Mouse (Mus musculus): ENCODE data around the gene Sarnp. TPM values are rescaled to one million over a fixed set of nuclear protein-coding genes. Genes with fewer than 3 reads are reported as not detected.

The Sarnp gene
- polyA plus RNA-seq, 1 experiment from 2014 or later = 318 TPM

GRCm38 (mm10) chr10:128908778-128909448 is 91.8 kb downstream of the Sarnp start:
- peak; percentile 45 for DNase-seq (ENCODE audit: low spot score)
- Histone ChIP-seq H3K27ac (replicated peaks; ENCODE audit: low read depth, low read length) (peak overlapping the region; percentile 84; the same call in 1 of the 2 replicates), H3K4me1 (ENCODE audit: control insufficient read depth, insufficient read depth, low read length) (no peaks in the 10 kb centered on the region), H3K9me3 (replicated peaks; ENCODE audit: control insufficient read depth, low read length) (no peaks in the 10 kb centered on the region), H3K9ac (replicated peaks; ENCODE audit: low read length) (peak overlapping the region; percentile 92), H3K36me3 (replicated peaks; ENCODE audit: control insufficient read depth, insufficient read depth, low read depth, low read length) (no peaks in the 10 kb centered on the region; the same call in 1 of the 2 replicates), H3K27me3 (ENCODE audit: control insufficient read depth, insufficient read depth, low read length) (no peaks in the 10 kb centered on the region), H3K4me3 (ENCODE audit: low read depth, low read length) (peak overlapping the region; percentile 89), H3K4me2 (ENCODE audit: low read depth, low read length) (peak overlapping the region; percentile 76)
- 60% methylated on average over 13 of the region's 13 CpGs for WGBS
- ATAC-seq (replicated peaks; ENCODE audit: insufficient number of reproducible peaks, low FRiP score, low TSS enrichment, low read depth) = no peak

- H3K36me3 ChIP-seq (replicated peaks; ENCODE audit: control insufficient read depth, insufficient read depth, low read depth, low read length) = no peaks in the 10 kb centered on the region; the same call in 1 of the 2 replicates
- peak overlapping the region; percentile 92 for H3K9ac ChIP-seq (replicated peaks; ENCODE audit: low read length)
- H3K27me3 ChIP-seq (ENCODE audit: control insufficient read depth, insufficient read depth, low read length) = no peaks in the 10 kb centered on the region
- peak overlapping the region; percentile 89 for H3K4me3 ChIP-seq (ENCODE audit: low read depth, low read length)
- no peaks in the 10 kb centered on the region for H3K4me1 ChIP-seq (ENCODE audit: control insufficient read depth, insufficient read depth, low read length)
- peak overlapping the region; percentile 76 for H3K4me2 ChIP-seq (ENCODE audit: low read depth, low read length)
- ATAC-seq (replicated peaks; ENCODE audit: insufficient number of reproducible peaks, low FRiP score, low TSS enrichment, low read depth) (peak; percentile 73), DNase-seq (ENCODE audit: low spot score) (peak; percentile 86)
- no peaks in the 10 kb centered on the region for H3K9me3 ChIP-seq (replicated peaks; ENCODE audit: control insufficient read depth, low read length)
- WGBS = 2% methylated on average over 38 of the region's 41 CpGs
- H3K27ac ChIP-seq (replicated peaks; ENCODE audit: low read depth, low read length) = peak overlapping the region; percentile 84
These were observed 92.5 kb downstream of the Sarnp start for GRCm38 (mm10) chr10:128909567-128910028.

- under 1% methylated on average over 63 of the region's 66 CpGs for WGBS
- DNase-seq (ENCODE audit: low spot score) = peak; percentile 73
- H3K9me3 ChIP-seq (replicated peaks; ENCODE audit: control insufficient read depth, low read length) = no peaks in the 10 kb centered on the region
- no peaks in the 10 kb centered on the region; the same call in 1 of the 2 replicates for H3K36me3 ChIP-seq (replicated peaks; ENCODE audit: control insufficient read depth, insufficient read depth, low read depth, low read length)
- no peaks in the 10 kb centered on the region for H3K4me1 ChIP-seq (ENCODE audit: control insufficient read depth, insufficient read depth, low read length)
- H3K4me2 ChIP-seq (ENCODE audit: low read depth, low read length) = peak overlapping the region; percentile 76
- peak overlapping the region; percentile 92 for H3K9ac ChIP-seq (replicated peaks; ENCODE audit: low read length)
- H3K27ac ChIP-seq (replicated peaks; ENCODE audit: low read depth, low read length) = peak overlapping the region; percentile 84
- peak; percentile 8 for ATAC-seq (replicated peaks; ENCODE audit: insufficient number of reproducible peaks, low FRiP score, low TSS enrichment, low read depth)
- H3K4me3 ChIP-seq (ENCODE audit: low read depth, low read length) = peak overlapping the region; percentile 89
- no peaks in the 10 kb centered on the region for H3K27me3 ChIP-seq (ENCODE audit: control insufficient read depth, insufficient read depth, low read length)
These were observed 93.1 kb downstream of the Sarnp start for GRCm38 (mm10) chr10:128910066-128910841.

- Histone ChIP-seq H3K4me1 (ENCODE audit: control insufficient read depth, insufficient read depth, low read length) (no peaks in the 10 kb centered on the region), H3K9ac (replicated peaks; ENCODE audit: low read length) (no peak overlapping the region), H3K27ac (replicated peaks; ENCODE audit: low read depth, low read length) (no peak overlapping the region), H3K27me3 (ENCODE audit: control insufficient read depth, insufficient read depth, low read length) (no peaks in the 10 kb centered on the region), H3K4me3 (ENCODE audit: low read depth, low read length) (peak overlapping the region; percentile 89; the same call in 1 of the 2 replicates), H3K4me2 (ENCODE audit: low read depth, low read length) (no peak overlapping the region; the same call in 1 of the 2 replicates), H3K36me3 (replicated peaks; ENCODE audit: control insufficient read depth, insufficient read depth, low read depth, low read length) (no peaks in the 10 kb centered on the region; the same call in 1 of the 2 replicates), H3K9me3 (replicated peaks; ENCODE audit: control insufficient read depth, low read length) (no peaks in the 10 kb centered on the region)
- no peak for ATAC-seq (replicated peaks; ENCODE audit: insufficient number of reproducible peaks, low FRiP score, low TSS enrichment, low read depth)
- DNase-seq (ENCODE audit: low spot score) = no peak
- WGBS = 88% methylated on average over 6 of the region's 6 CpGs
These were observed 94.3 kb downstream of the Sarnp start for GRCm38 (mm10) chr10:128911430-128911829.

- H3K36me3 ChIP-seq (replicated peaks; ENCODE audit: control insufficient read depth, insufficient read depth, low read depth, low read length) = no peaks in the 10 kb centered on the region; the same call in 1 of the 2 replicates
These were observed 95.1 kb downstream of the Sarnp start for GRCm38 (mm10) chr10:128912268-128912667.

GRCm38 (mm10) chr10:128912791-128913190 is 95.7 kb downstream of the Sarnp start:
- ATAC-seq (replicated peaks; ENCODE audit: insufficient number of reproducible peaks, low FRiP score, low TSS enrichment, low read depth) (no peak), DNase-seq (ENCODE audit: low spot score) (no peak)
- no peak overlapping the region for H3K4me3 ChIP-seq (ENCODE audit: low read depth, low read length)
- no peak overlapping the region for H3K27ac ChIP-seq (replicated peaks; ENCODE audit: low read depth, low read length)
- no peak overlapping the region for H3K4me2 ChIP-seq (ENCODE audit: low read depth, low read length)
- H3K9me3 ChIP-seq (replicated peaks; ENCODE audit: control insufficient read depth, low read length) = no peaks in the 10 kb centered on the region
- H3K36me3 ChIP-seq (replicated peaks; ENCODE audit: control insufficient read depth, insufficient read depth, low read depth, low read length) = no peaks in the 10 kb centered on the region; the same call in 1 of the 2 replicates
- no peaks in the 10 kb centered on the region for H3K4me1 ChIP-seq (ENCODE audit: control insufficient read depth, insufficient read depth, low read length)
- 79% methylated on average over 4 of the region's 4 CpGs for whole genome bisulfite sequencing
- H3K9ac ChIP-seq (replicated peaks; ENCODE audit: low read length) = no peak overlapping the region
- H3K27me3 ChIP-seq (ENCODE audit: control insufficient read depth, insufficient read depth, low read length) = no peaks in the 10 kb centered on the region

More at GRCm38 (mm10) chr10:128912268-128912667, 95.1 kb downstream of the Sarnp start:
- H3K27ac ChIP-seq (replicated peaks; ENCODE audit: low read depth, low read length) = no peak overlapping the region
- no peak overlapping the region for H3K4me3 ChIP-seq (ENCODE audit: low read depth, low read length)
- H3K9ac ChIP-seq (replicated peaks; ENCODE audit: low read length) = no peak overlapping the region
- ATAC-seq (replicated peaks; ENCODE audit: insufficient number of reproducible peaks, low FRiP score, low TSS enrichment, low read depth) (no peak), DNase-seq (ENCODE audit: low spot score) (no peak)
- H3K9me3 ChIP-seq (replicated peaks; ENCODE audit: control insufficient read depth, low read length) = no peaks in the 10 kb centered on the region
- no peak overlapping the region for H3K4me2 ChIP-seq (ENCODE audit: low read depth, low read length)
- 86% methylated on average over 4 of the region's 4 CpGs for WGBS
- H3K4me1 ChIP-seq (ENCODE audit: control insufficient read depth, insufficient read depth, low read length) = no peaks in the 10 kb centered on the region
- no peaks in the 10 kb centered on the region for H3K27me3 ChIP-seq (ENCODE audit: control insufficient read depth, insufficient read depth, low read length)

GRCm38 (mm10) chr10:128913219-128913618 is 96.1 kb downstream of the Sarnp start:
- ATAC-seq (replicated peaks; ENCODE audit: insufficient number of reproducible peaks, low FRiP score, low TSS enrichment, low read depth) = no peak
- H3K36me3 ChIP-seq (replicated peaks; ENCODE audit: control insufficient read depth, insufficient read depth, low read depth, low read length) = no peaks in the 10 kb centered on the region; the same call in 1 of the 2 replicates
- H3K9me3 ChIP-seq (replicated peaks; ENCODE audit: control insufficient read depth, low read length) = no peaks in the 10 kb centered on the region
- WGBS = 8% methylated on average over 5 of the region's 5 CpGs
- H3K4me1 ChIP-seq (ENCODE audit: control insufficient read depth, insufficient read depth, low read length) = no peaks in the 10 kb centered on the region
- H3K9ac ChIP-seq (replicated peaks; ENCODE audit: low read length) = no peak overlapping the region
- no peak overlapping the region for H3K4me2 ChIP-seq (ENCODE audit: low read depth, low read length)
- no peaks in the 10 kb centered on the region for H3K27me3 ChIP-seq (ENCODE audit: control insufficient read depth, insufficient read depth, low read length)
- H3K27ac ChIP-seq (replicated peaks; ENCODE audit: low read depth, low read length) = no peak overlapping the region
- peak; percentile 96 for DNase-seq (ENCODE audit: low spot score)
- H3K4me3 ChIP-seq (ENCODE audit: low read depth, low read length) = no peak overlapping the region
